Mouse (Mus musculus) limb, embryonic 12.5 days (tissue): ENCODE data around the gene Wfdc18. TPM values are rescaled to one million over a fixed set of nuclear protein-coding genes. Genes with fewer than 3 reads are reported as not detected.

Experiments used
- ATAC-seq: fragments of 200-750 bp; cut with Nextera tagmentation; 2 replicates; pipeline ENCODE4 v1.8.0; 2017; ENCODE audit warnings: low read depth, moderate TSS enrichment; ENCODE audit not compliant: insufficient number of reproducible peaks, insufficient read depth, low FRiP score, low TSS enrichment
- H3K27ac ChIP-seq: fragments of 300-500 bp; sonication (generic); 2 replicates; pipeline ENCODE4 v1.5.1; 2016; ENCODE audit warnings: mild to moderate bottlenecking, moderate library complexity
- H3K27me3 ChIP-seq: fragments of 300-500 bp; sonication (generic); 2 replicates; pipeline ENCODE4 v1.6.1; 2016; ENCODE audit warnings: mild to moderate bottlenecking, moderate library complexity
- H3K36me3 ChIP-seq: fragments of 300-500 bp; sonication (generic); 2 replicates; pipeline ENCODE4 v1.6.1; 2016; ENCODE audit warnings: mild to moderate bottlenecking, moderate library complexity
- H3K4me1 ChIP-seq: fragments of 300-500 bp; sonication (generic); replicated peaks from 2 replicates; pipeline ENCODE4 v1.6.1; 2016
- H3K4me2 ChIP-seq: fragments of 300-500 bp; sonication (generic); 2 replicates; pipeline ENCODE4 v1.6.1; 2016; ENCODE audit warnings: mild to moderate bottlenecking, moderate library complexity
- H3K4me3 ChIP-seq: fragments of 300-500 bp; sonication (generic); replicated peaks from 2 replicates; pipeline ENCODE4 v1.5.1; 2016; ENCODE audit warnings: mild to moderate bottlenecking
- H3K9ac ChIP-seq: fragments of 300-500 bp; sonication (generic); replicated peaks from 2 replicates; pipeline ENCODE4 v1.6.1; 2016; ENCODE audit warnings: mild to moderate bottlenecking, moderate library complexity
- H3K9me3 ChIP-seq: fragments of 300-500 bp; sonication (generic); 2 replicates; pipeline ENCODE4 v1.6.1; 2016; ENCODE audit warnings: mild to moderate bottlenecking, moderate library complexity
- WGBS: fragments of 180-500 bp; shearing (Covaris S2); methylation state at CpG from one replicate; pipeline ENCODE4 v1.1.7; 2016; 5-methylcytosine and 5-hydroxymethylcytosine counted together
- polyA plus RNA-seq: library from polyadenylated mRNA; unstranded; fragments of >200 nt; fragmentation: Nextera tagmentation; extraction: Ambion mirVana; gene quantifications from 2 replicates; pipeline ENCODE4 v1.2.1, GENCODE M21; 2016

Gene Wfdc18
- not detected in 2 replicates for polyA plus RNA-seq

DNA sequence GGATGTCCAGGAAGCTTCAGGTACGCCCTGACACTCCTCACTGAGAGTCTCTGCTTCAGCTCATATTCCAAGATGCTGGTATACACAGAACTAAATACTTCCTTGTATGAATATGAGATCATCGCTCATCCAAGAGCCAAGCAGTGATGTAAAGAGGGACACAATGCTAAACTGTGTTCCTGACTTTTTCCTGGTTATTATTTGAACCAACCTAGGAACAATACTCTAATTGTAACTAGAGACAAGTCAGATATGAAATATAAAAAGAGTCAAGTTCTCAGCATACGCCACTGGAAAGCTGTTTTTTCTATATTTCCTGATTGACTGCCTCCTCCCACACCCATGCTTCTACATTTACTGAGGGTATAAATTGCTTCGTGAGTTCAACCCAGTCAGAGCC, at the start of gene Wfdc18:
Wfdc18 (plus strand) TSS at position 301 of the 400 bp plus-strand sequence.
- no peak within 1 kb of the TSS for H3K4me3 ChIP-seq
- no peak within 1 kb of the TSS for H3K9ac ChIP-seq
- no peaks in the 10 kb centered on the region for H3K4me1 ChIP-seq
- no peak within 1 kb of the TSS for H3K4me2 ChIP-seq
- no peak within 1 kb of the TSS for H3K27ac ChIP-seq
- no peaks in the 10 kb centered on the region for H3K36me3 ChIP-seq
- H3K9me3 ChIP-seq = no peaks in the 10 kb centered on the region
- H3K27me3 ChIP-seq = no peaks in the 10 kb centered on the region
- WGBS = 75% methylated on average over 4 of the region's 4 CpGs
- no peak for ATAC-seq

DNA sequence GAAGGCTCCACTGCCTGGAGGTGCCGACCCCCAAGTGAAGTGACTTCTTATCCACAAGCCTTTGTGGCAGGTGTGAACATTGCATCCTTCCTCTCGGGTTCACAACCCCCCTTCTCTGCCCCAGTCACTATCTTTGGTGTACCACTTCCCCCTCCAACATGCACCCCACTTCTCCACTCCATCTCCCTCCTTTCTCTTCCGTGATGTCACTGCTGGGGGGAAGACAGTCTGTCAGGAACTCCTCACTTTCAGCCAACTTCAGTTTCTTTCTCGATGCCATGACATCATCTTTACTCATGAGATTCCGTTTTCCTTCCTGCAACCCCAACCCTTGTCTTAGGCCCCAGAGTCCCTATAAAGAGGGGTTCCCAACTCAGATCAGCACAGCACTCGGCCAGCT, 46.6 kb upstream of the Wfdc18 start, which contains the start of gene Ccl4:
Ccl4 (plus strand) TSS at position 381 of the 400 bp plus-strand sequence.
- no peaks in the 10 kb centered on the region; the same call in 1 of the 2 replicates for H3K27me3 ChIP-seq
- no peaks in the 10 kb centered on the region for H3K36me3 ChIP-seq
- H3K4me3 ChIP-seq = no peak within 1 kb of the TSS
- H3K9me3 ChIP-seq = no peaks in the 10 kb centered on the region
- H3K9ac ChIP-seq = no peak within 1 kb of the TSS
- no peak within 1 kb of the TSS for H3K4me2 ChIP-seq
- no peak within 1 kb of the TSS for H3K27ac ChIP-seq
- no peak for ATAC-seq
- H3K4me1 ChIP-seq = no peaks in the 10 kb centered on the region
- WGBS = 78% methylated on average over 6 of the region's 6 CpGs

DNA sequence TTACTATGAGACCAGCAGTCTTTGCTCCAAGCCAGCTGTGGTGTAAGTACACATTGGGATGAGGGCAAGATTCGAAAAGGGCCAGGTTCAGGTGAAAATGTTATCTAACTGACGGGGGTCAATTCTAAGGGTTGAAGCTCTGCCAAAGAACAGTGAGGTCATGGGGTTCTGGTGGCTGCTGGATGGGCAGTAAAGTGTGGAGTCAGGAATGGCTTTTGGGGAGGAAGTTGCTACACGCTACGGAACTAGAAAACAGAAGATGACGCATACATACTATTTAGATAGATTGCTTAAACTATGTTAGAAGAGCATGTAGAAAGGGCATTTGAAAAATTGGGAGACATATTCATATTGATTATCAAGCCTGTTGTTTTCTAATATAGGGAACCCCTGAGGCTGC, 45.3 kb upstream of the Wfdc18 start:
- Histone ChIP-seq H3K4me2 (no peak overlapping the region), H3K27ac (no peak overlapping the region), H3K4me3 (no peak overlapping the region), H3K9ac (no peak overlapping the region), H3K27me3 (no peaks in the 10 kb centered on the region; the same call in 1 of the 2 replicates), H3K36me3 (no peaks in the 10 kb centered on the region), H3K9me3 (no peaks in the 10 kb centered on the region), H3K4me1 (no peaks in the 10 kb centered on the region)
- no peak for ATAC-seq
- 76% methylated on average over 5 of the region's 5 CpGs for WGBS

DNA sequence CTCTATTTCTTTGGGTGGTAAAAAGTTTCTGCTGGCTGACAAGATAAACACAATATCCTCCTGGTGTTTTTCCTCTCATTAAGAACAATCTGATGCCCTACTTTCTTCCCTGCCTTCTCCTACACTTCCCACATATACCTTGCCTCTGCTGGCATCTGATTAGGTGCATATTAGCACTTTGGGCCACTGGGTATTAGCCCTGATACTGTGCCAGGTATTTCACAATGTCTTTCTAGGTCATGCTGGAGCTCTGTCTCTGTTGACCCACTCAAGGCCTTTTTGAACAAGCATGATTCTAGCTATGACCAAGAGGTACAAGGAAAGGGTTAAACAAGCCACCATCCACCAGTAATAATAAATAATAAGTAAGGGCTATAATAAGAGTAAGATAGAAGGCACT, 37.1 kb upstream of the Wfdc18 start:
- Histone ChIP-seq H3K4me2 (no peak overlapping the region), H3K9ac (no peak overlapping the region), H3K36me3 (no peaks in the 10 kb centered on the region), H3K9me3 (no peaks in the 10 kb centered on the region), H3K4me1 (no peaks in the 10 kb centered on the region), H3K27me3 (no peaks in the 10 kb centered on the region), H3K4me3 (no peak overlapping the region), H3K27ac (no peak overlapping the region)
- ATAC-seq = no peak

DNA sequence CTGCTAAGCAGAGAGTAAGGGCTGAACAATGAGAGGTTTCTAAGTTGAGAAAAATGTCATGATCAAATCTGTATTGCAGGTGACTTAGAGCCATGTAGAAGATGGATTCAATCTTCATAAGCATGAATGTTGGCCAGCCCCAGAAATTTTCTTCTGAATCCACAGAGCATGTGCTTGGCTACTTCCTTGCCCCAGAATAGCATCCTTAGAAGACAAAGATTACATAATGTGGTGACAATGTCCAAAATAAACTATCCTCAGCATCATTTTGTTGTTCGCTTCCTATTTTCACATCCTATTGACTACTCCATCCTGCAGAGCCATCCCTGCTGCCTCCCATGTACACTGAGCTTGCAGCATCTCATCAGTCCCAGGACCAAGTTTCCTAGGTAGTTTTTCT, 33.1 kb upstream of the Wfdc18 start:
- Histone ChIP-seq H3K36me3 (no peaks in the 10 kb centered on the region), H3K9ac (no peak overlapping the region), H3K27me3 (no peaks in the 10 kb centered on the region), H3K4me3 (no peak overlapping the region), H3K9me3 (no peaks in the 10 kb centered on the region), H3K27ac (no peak overlapping the region), H3K4me2 (no peak overlapping the region), H3K4me1 (no peaks in the 10 kb centered on the region)
- no peak for ATAC-seq
- 90% methylated on average over 1 of the region's 1 CpGs for WGBS

DNA sequence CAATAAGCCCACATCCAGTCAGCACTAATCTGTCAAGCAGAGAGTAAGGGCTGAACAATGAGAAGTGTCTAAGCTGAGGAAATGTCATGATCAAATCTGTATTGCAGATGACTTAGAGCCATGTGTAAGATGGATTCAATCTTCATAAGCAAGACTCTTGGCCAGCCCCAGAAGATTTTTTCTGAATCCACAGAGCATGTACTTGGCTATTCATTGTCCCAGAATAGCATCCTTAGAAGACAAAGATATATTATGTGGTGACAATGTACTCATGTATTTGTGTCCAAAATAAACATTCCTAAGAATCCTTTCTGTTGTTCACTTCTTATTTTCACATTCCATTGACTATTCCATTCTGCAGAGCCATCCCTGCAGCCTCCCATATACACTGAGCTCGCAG, 18.9 kb upstream of the Wfdc18 start:
- Histone ChIP-seq H3K27ac (no peak overlapping the region), H3K27me3 (no peaks in the 10 kb centered on the region), H3K9ac (no peak overlapping the region), H3K4me3 (no peak overlapping the region), H3K4me2 (no peak overlapping the region), H3K4me1 (no peaks in the 10 kb centered on the region), H3K36me3 (no peaks in the 10 kb centered on the region), H3K9me3 (no peaks in the 10 kb centered on the region)
- ATAC-seq = no peak
- WGBS = 84% methylated on average over 1 of the region's 1 CpGs

DNA sequence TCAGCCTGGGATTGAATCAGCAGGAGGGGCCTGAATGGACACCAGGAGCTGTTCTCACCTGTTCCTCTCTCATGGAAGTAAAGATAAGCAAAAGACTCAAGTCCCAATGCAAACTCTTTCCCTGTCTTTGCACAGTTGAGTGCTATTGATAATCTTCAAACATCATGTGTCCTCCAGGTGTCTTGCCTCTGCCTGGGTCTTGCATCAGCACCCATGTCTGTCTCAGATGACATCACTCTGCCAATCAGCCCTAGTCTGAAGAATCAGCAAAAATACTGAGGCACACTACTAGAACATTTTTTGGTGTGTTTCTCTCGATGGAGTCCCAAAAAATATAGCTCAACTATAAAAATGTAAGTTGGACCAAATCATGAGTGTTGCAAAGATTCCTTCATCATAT, 16.8 kb upstream of the Wfdc18 start:
- no peak overlapping the region for H3K9ac ChIP-seq
- ATAC-seq = no peak
- no peaks in the 10 kb centered on the region for H3K27me3 ChIP-seq
- H3K36me3 ChIP-seq = no peaks in the 10 kb centered on the region
- H3K27ac ChIP-seq = no peak overlapping the region
- no peak overlapping the region for H3K4me3 ChIP-seq
- H3K4me1 ChIP-seq = no peaks in the 10 kb centered on the region
- no peak overlapping the region for H3K4me2 ChIP-seq
- H3K9me3 ChIP-seq = no peaks in the 10 kb centered on the region
- 72% methylated on average over 1 of the region's 1 CpGs for WGBS

DNA sequence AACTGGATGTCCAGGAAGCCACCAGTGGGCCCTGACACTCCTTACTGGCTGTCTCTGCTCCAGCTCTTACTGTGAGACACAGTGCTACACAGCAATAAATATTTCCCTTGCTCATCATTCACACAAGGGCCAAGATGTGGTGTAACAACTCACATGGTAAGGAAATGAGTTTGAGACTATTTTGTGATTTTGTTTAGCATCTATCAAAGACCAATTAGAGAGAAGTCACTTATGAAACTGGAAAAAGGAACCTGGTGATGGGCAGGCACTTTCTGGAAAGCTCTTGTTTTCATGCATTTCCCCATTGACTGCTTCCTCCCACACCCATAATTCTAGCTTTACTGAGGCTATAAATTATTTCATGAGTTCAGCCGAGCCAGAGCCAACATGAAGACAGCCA, 5.1 kb upstream of the Wfdc18 start, which contains the start of gene Wfdc17:
Wfdc17 (plus strand) TSS at position 287 of the 400 bp plus-strand sequence.
- WGBS = 13% methylated on average over 1 of the region's 1 CpGs
- Histone ChIP-seq H3K9ac (no peak within 1 kb of the TSS), H3K36me3 (no peaks in the 10 kb centered on the region), H3K27me3 (no peaks in the 10 kb centered on the region; the same call in 1 of the 2 replicates), H3K9me3 (no peaks in the 10 kb centered on the region), H3K4me2 (no peak within 1 kb of the TSS), H3K27ac (no peak within 1 kb of the TSS), H3K4me3 (no peak within 1 kb of the TSS), H3K4me1 (no peaks in the 10 kb centered on the region)
- ATAC-seq = no peak

DNA sequence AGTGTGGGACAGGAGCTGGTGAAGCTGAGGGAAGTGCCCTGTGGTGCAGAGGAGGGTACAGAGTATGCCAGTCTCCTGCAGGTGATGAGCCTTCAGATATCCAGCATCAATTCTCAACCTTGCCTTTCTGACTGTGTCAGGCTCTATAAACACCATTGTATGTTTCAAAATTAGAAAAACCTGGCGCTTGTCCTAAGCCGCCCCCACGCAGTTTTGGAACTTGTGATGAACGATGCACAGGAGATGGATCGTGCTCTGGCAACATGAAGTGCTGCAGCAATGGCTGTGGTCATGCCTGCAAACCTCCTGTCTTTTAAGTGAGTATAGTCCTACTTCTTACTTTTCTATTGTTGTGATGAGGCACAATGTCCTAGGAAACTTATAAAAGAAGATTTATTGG, 868 bp downstream of the Wfdc18 start:
- Histone ChIP-seq H3K9me3 (no peaks in the 10 kb centered on the region), H3K4me2 (no peak overlapping the region), H3K27ac (no peak overlapping the region), H3K4me3 (no peak overlapping the region), H3K9ac (no peak overlapping the region), H3K36me3 (no peaks in the 10 kb centered on the region), H3K4me1 (no peaks in the 10 kb centered on the region), H3K27me3 (no peaks in the 10 kb centered on the region)
- ATAC-seq = no peak
- WGBS = 87% methylated on average over 5 of the region's 5 CpGs

DNA sequence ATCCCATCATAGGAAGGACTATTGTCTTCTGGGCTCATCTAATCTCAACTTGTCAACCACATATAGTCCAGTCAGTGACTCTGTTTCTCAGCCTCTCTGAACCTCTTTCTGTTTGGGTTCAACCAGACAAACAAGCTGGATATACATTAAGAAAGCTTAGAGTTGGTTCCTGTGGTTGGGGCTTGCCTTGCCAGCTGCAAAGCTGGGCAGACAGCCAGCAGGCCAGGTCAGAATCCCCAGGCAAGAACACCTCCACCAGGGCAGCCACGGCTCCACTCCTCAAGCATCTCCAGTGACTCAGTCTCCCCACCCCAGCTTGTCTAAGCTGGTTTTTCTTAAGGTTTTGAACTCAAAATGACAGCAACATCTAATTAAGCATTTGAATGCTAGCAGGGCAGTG, 3.9 kb downstream of the Wfdc18 start:
- ATAC-seq = no peak

DNA sequence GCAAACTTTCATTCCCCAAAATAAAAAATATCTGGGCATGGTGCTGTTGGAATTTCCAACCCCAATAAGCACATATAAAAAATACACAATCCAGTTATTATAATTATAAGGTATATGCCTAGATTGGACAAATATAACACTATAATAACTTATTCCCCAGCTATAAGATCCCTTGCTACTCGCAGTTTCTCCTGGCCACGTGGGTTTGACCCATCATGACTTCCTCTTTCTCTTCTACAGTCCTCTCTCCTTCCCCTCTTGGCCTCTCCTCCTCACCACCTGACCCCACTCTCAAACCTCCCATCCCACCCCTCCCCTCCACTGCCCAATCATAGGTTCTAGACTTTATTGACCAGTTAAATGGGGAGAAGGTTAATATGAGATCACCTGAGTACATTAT, 5.1 kb downstream of the Wfdc18 start:
- Histone ChIP-seq H3K27me3 (no peaks in the 10 kb centered on the region), H3K4me3 (no peak overlapping the region), H3K4me2 (no peak overlapping the region), H3K4me1 (no peaks in the 10 kb centered on the region), H3K36me3 (no peaks in the 10 kb centered on the region), H3K9me3 (no peaks in the 10 kb centered on the region), H3K27ac (no peak overlapping the region), H3K9ac (no peak overlapping the region)
- no peak for ATAC-seq
- WGBS = 82% methylated on average over 2 of the region's 2 CpGs

More for the DNA sequence above, 3.9 kb downstream of the Wfdc18 start:
- no peak overlapping the region for H3K4me3 ChIP-seq
- no peaks in the 10 kb centered on the region for H3K4me1 ChIP-seq
- H3K36me3 ChIP-seq = no peaks in the 10 kb centered on the region
- H3K4me2 ChIP-seq = no peak overlapping the region
- WGBS = 89% methylated on average over 1 of the region's 1 CpGs
- no peak overlapping the region for H3K27ac ChIP-seq
- no peak overlapping the region for H3K9ac ChIP-seq
- no peaks in the 10 kb centered on the region for H3K9me3 ChIP-seq
- H3K27me3 ChIP-seq = no peaks in the 10 kb centered on the region

DNA sequence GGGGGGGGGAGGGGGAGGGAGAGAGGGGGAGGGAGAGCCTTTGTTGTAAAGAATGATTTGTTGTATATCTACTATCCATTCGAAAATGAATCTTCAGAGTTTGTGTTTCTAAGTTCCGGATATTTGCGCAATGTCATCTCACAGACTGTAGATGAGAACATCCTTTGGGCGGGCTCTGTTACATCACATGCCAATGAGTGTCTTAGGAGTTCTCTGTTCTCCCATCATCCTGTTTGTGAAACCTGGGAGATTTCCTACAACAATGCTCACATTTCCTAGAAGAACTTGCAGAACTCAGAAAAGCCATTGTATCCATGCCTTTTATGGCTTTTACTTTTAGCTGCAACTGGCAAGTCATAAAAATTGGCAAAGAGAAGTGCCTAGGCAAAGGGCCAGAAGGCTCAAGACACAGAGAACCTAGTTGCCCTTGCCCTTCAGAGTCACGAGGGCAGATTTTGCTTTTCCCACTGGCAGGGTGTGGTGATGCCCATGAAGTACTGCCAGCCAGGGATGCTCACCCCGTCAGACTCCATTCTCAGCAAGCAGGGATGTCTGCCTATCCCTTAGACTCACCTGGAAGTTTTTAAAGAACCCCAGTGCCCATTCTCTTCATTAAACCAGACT, 8.3 kb downstream of the Wfdc18 start:
- 92% methylated on average over 6 of the region's 6 CpGs for WGBS
- Histone ChIP-seq H3K4me1 (no peaks in the 10 kb centered on the region), H3K27me3 (no peaks in the 10 kb centered on the region), H3K9ac (no peak overlapping the region), H3K36me3 (no peaks in the 10 kb centered on the region), H3K27ac (no peak overlapping the region), H3K4me3 (no peak overlapping the region), H3K4me2 (no peak overlapping the region), H3K9me3 (no peaks in the 10 kb centered on the region)
- no peak for ATAC-seq
